ENCODE assay signal across 21 mouse cellular contexts in genomic region chr4:148884596-148884995, GRCm38 (mm10).
DNase-seq lines count a peak whose midpoint lies in the region; ATAC-seq and TF ChIP-seq lines count a peak whose summit lies in the region.
"Had no signal": no experiment of that assay in that cellular context is flagged by ENCODE, and none has a peak within 500 bp of the region (broad histone marks: within the 10 kb centered on the region; RNA-seq: fewer than 3 reads in every experiment).

No protein-coding gene starts in this region.

- intact Hi-C loops in heart, postnatal 14 days (cut with DNase I) = loop anchor here (2.0 kb wide), 1 partner anchor 14 kb away; no protein-coding TSS in a partner anchor
- intact Hi-C loops in heart, postnatal 25 days (cut with DNase I) = no loop called here

- no peak for TF ChIP-seq CTCF in midbrain, postnatal 0 days (IDR thresholded peaks at IDR 0.05)

- H3K4me2 ChIP-seq in heart, embryonic 15.5 days = no peak overlapping the region
- no peak overlapping the region for H3K4me2 ChIP-seq in midbrain, postnatal 0 days (ENCODE audit: low read depth, low read length, poor library complexity, severe bottlenecking)
- H3K4me2 ChIP-seq: hindbrain, embryonic 13.5 days; limb, embryonic 13.5 days; liver, embryonic 11.5 days; lung, embryonic 15.5 days had no signal

- DNase-seq in heart, adult 11 months = peak; percentile 96
- DNase-seq in heart, postnatal 14 days = no peak
- no peak for DNase-seq in heart, postnatal 25 days (ENCODE audit: low spot score)
- DNase-seq in midbrain, embryonic 10.5 days (ENCODE audit: low spot score) = no peak
- DNase-seq in midbrain, postnatal 0 days (ENCODE audit: low spot score) = no peak
- DNase-seq: adrenal gland, postnatal 10 days; cerebellum, adult 11 months; cerebellum, adult 9-10 months; cerebellum, postnatal 36 days; kidney, adult 8-10 months; kidney, postnatal 4 days had no signal

- H3K4me3 ChIP-seq in heart, embryonic 15.5 days = no peak overlapping the region
- H3K4me3 ChIP-seq in midbrain, embryonic 10.5 days = no peak overlapping the region
- no peak overlapping the region for H3K4me3 ChIP-seq in midbrain, postnatal 0 days (ENCODE audit: low read depth, low read length)
- no peak overlapping the region for H3K4me3 ChIP-seq in brown adipose tissue, adult 24 weeks (ENCODE audit: insufficient read depth, low read depth, low read length)
- H3K4me3 ChIP-seq: forebrain, embryonic 15.5 days; hindbrain, embryonic 13.5 days; limb, embryonic 13.5 days; lung, embryonic 15.5 days; neural tube, embryonic 13.5 days had no signal

- no peak overlapping the region for H3K9ac ChIP-seq in heart, embryonic 15.5 days
- H3K9ac ChIP-seq in midbrain, postnatal 0 days (replicated peaks; ENCODE audit: low read length, poor library complexity, severe bottlenecking) = no peak overlapping the region
- H3K9ac ChIP-seq: forebrain, embryonic 15.5 days; hindbrain, embryonic 13.5 days; limb, embryonic 13.5 days; lung, embryonic 15.5 days had no signal

- 0 out of 2 replicates have a peak overlapping the region, but pooled peaks have one; percentile 40 for H3K27ac ChIP-seq in heart, embryonic 15.5 days
- H3K27ac ChIP-seq in midbrain, embryonic 10.5 days (replicated peaks) = peak overlapping the region; percentile 85
- H3K27ac ChIP-seq in midbrain, postnatal 0 days (ENCODE audit: low read depth, low read length) = no peak overlapping the region
- peak overlapping the region; percentile 53; the same call in 1 of the 2 replicates for H3K27ac ChIP-seq in brown adipose tissue, adult 24 weeks (replicated peaks; ENCODE audit: low read depth, low read length)
- H3K27ac ChIP-seq: kidney, postnatal 0 days; limb, embryonic 13.5 days; lung, embryonic 15.5 days had no signal

- ATAC-seq in heart, embryonic 15.5 days (replicated peaks; ENCODE audit: insufficient number of reproducible peaks, insufficient read depth, low FRiP score, low read depth) = no peak
- ATAC-seq in midbrain, postnatal 0 days (ENCODE audit: low FRiP score) = no peak
- ATAC-seq: Patski had no signal

- 76% methylated on average over 14 of the region's 14 CpGs for WGBS in heart, embryonic 15.5 days
- 77% methylated on average over 14 of the region's 14 CpGs for whole genome bisulfite sequencing in midbrain, embryonic 10.5 days
- 71% methylated on average over 14 of the region's 14 CpGs for WGBS in midbrain, postnatal 0 days

- H3K4me1 ChIP-seq in heart, embryonic 15.5 days (replicated peaks) = peaks cover 69% of the 10 kb centered on the region
- peaks cover 100% of the 10 kb centered on the region for H3K4me1 ChIP-seq in midbrain, embryonic 10.5 days
- peaks cover 4% of the 10 kb centered on the region; the same call in 1 of the 2 replicates for H3K4me1 ChIP-seq in midbrain, postnatal 0 days (ENCODE audit: insufficient read depth, low read length)
- H3K4me1 ChIP-seq in brown adipose tissue, adult 24 weeks (ENCODE audit: control insufficient read depth, insufficient read depth, insufficient read length, low read length) = peaks cover 13% of the 10 kb centered on the region; the same call in 1 of the 2 replicates

- H3K36me3 ChIP-seq in heart, embryonic 15.5 days = no peaks in the 10 kb centered on the region
- no peaks in the 10 kb centered on the region for H3K36me3 ChIP-seq in midbrain, embryonic 10.5 days
- H3K36me3 ChIP-seq in midbrain, postnatal 0 days (ENCODE audit: insufficient read depth, low read length) = no peaks in the 10 kb centered on the region
- H3K36me3 ChIP-seq: forebrain, embryonic 15.5 days; hindbrain, embryonic 13.5 days; limb, embryonic 13.5 days; lung, embryonic 15.5 days; neural tube, embryonic 13.5 days had no signal

- H3K9me3 ChIP-seq in heart, embryonic 15.5 days (replicated peaks) = no peaks in the 10 kb centered on the region
- no peaks in the 10 kb centered on the region for H3K9me3 ChIP-seq in midbrain, embryonic 10.5 days (replicated peaks)
- no peaks in the 10 kb centered on the region for H3K9me3 ChIP-seq in midbrain, postnatal 0 days (ENCODE audit: low read length)
- H3K9me3 ChIP-seq: forebrain, embryonic 15.5 days; hindbrain, embryonic 13.5 days; limb, embryonic 13.5 days; lung, embryonic 15.5 days; neural tube, embryonic 13.5 days had no signal

- H3K27me3 ChIP-seq in heart, embryonic 15.5 days = peaks cover 13% of the 10 kb centered on the region; the same call in 1 of the 2 replicates
- peaks cover 95% of the 10 kb centered on the region for H3K27me3 ChIP-seq in midbrain, embryonic 10.5 days (ENCODE audit: low read depth, poor library complexity, severe bottlenecking)
- H3K27me3 ChIP-seq in midbrain, postnatal 0 days (ENCODE audit: insufficient read depth, low read length) = peaks cover 27% of the 10 kb centered on the region
- H3K27me3 ChIP-seq: Patski had no signal
